Mouse (Mus musculus): Measurements from ENCODE around the gene Btrc. TPM values are rescaled to one million over a fixed set of nuclear protein-coding genes. Genes with fewer than 3 reads are reported as not detected.
"Not testable (repeated sequence)": the region's sequence is repeated elsewhere in the genome, so short reads cannot be mapped to it uniquely, and the experiment has no call there.

The Btrc gene
- total and polyA plus RNA-seq, 2 experiments from 2014 or later: 21.9 to 28.5 TPM

DNA sequence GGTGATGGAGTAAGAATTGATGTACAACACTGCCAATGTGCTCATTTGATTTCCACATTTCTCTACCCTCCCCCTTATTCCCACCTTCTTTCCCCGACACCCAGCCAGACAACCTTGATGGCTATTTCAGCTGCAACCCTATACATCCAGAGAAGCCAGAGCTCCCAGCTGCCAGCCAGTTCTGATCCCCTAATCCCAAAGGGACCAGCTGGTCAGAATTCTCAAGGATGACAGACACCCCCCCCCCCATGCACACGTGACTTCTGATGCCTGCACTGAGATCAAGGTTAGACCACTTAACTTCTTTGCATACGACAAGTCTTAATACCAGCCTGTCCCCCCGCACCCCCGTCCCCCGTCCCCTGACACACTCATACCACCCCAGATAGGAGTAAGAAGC, 26.8 kb upstream of the Btrc start:
- H3K9ac ChIP-seq (replicated peaks; ENCODE audit: low read depth, low read length): no peak overlapping the region

GRCm38 (mm10) chr19:45338182-45338581, 25.4 kb upstream of the Btrc start:
- Histone ChIP-seq H3K9me3 (replicated peaks; ENCODE audit: control insufficient read depth, low read length) (no peaks in the 10 kb centered on the region), H3K4me3 (ENCODE audit: low read depth, low read length) (no peak overlapping the region), H3K27me3 (ENCODE audit: control insufficient read depth, insufficient read depth, low read length) (no peaks in the 10 kb centered on the region), H3K27ac (ENCODE audit: low read depth) (no peak overlapping the region), H3K4me2 (ENCODE audit: low read depth, low read length) (no peak overlapping the region), H3K36me3 (replicated peaks; ENCODE audit: control insufficient read depth, insufficient read depth, low read length) (no peaks in the 10 kb centered on the region), H3K4me1 (ENCODE audit: control insufficient read depth, insufficient read depth) (no peaks in the 10 kb centered on the region), H3K9ac (replicated peaks; ENCODE audit: low read depth, low read length) (no peak overlapping the region)
- TF ChIP-seq CTCF (IDR thresholded peaks at IDR 0.05; ENCODE audit: low read depth) (no peak), EP300 (IDR thresholded peaks at IDR 0.05; ENCODE audit: low read depth) (no peak)
- 68% methylated on average over 10 of the region's 10 CpGs for WGBS
- DNase-seq (ENCODE audit: low spot score) (no peak), ATAC-seq (ENCODE audit: insufficient read depth, low read depth) (no peak)

More for the DNA sequence above, 26.8 kb upstream of the Btrc start:
- Histone ChIP-seq H3K9me3 (replicated peaks; ENCODE audit: control insufficient read depth, low read length) (no peaks in the 10 kb centered on the region), H3K27me3 (ENCODE audit: control insufficient read depth, insufficient read depth, low read length) (no peaks in the 10 kb centered on the region), H3K4me1 (ENCODE audit: control insufficient read depth, insufficient read depth) (no peaks in the 10 kb centered on the region), H3K4me3 (ENCODE audit: low read depth, low read length) (no peak overlapping the region), H3K4me2 (ENCODE audit: low read depth, low read length) (no peak overlapping the region), H3K36me3 (replicated peaks; ENCODE audit: control insufficient read depth, insufficient read depth, low read length) (no peaks in the 10 kb centered on the region), H3K27ac (ENCODE audit: low read depth) (no peak overlapping the region)
- no peak for ATAC-seq (ENCODE audit: insufficient read depth, low read depth)
- TF ChIP-seq EP300 (IDR thresholded peaks at IDR 0.05; ENCODE audit: low read depth) (no peak), CTCF (IDR thresholded peaks at IDR 0.05; ENCODE audit: low read depth) (no peak)
- WGBS: 69% methylated on average over 6 of the region's 6 CpGs
- DNase-seq (ENCODE audit: low spot score): no peak

DNA sequence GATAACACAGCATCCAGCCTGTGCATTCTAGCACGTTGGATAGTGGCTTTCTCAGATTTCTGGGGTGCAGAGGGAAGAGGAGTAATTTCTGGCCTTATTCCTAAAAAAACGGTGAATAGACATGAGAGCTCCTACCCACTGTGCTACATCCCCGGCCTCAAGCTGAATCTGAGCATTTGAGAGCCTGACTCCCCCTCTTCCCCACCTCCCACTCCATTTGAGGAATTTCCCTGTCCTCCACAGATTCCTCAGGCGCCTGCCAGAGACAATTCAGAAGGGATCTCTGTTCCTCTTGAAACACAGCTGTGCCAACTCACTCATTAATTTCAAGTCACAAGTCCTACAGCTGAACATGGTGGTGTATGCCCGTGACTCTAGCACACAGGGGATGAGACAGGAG, 19.6 kb upstream of the Btrc start:
- H3K27me3 ChIP-seq (ENCODE audit: control insufficient read depth, insufficient read depth, low read length): no peaks in the 10 kb centered on the region
- DNase-seq (ENCODE audit: low spot score) (no peak), ATAC-seq (ENCODE audit: insufficient read depth, low read depth) (no peak)
- no peaks in the 10 kb centered on the region for H3K36me3 ChIP-seq (replicated peaks; ENCODE audit: control insufficient read depth, insufficient read depth, low read length)
- H3K4me3 ChIP-seq (ENCODE audit: low read depth, low read length): no peak overlapping the region
- TF ChIP-seq EP300 (IDR thresholded peaks at IDR 0.05; ENCODE audit: low read depth) (no peak), CTCF (IDR thresholded peaks at IDR 0.05; ENCODE audit: low read depth) (no peak)
- WGBS: 48% methylated on average over 5 of the region's 5 CpGs
- H3K4me2 ChIP-seq (ENCODE audit: low read depth, low read length): no peak overlapping the region
- no peaks in the 10 kb centered on the region for H3K4me1 ChIP-seq (ENCODE audit: control insufficient read depth, insufficient read depth)
- no peaks in the 10 kb centered on the region for H3K9me3 ChIP-seq (replicated peaks; ENCODE audit: control insufficient read depth, low read length)
- no peak overlapping the region for H3K9ac ChIP-seq (replicated peaks; ENCODE audit: low read depth, low read length)
- no peak overlapping the region for H3K27ac ChIP-seq (ENCODE audit: low read depth)

DNA sequence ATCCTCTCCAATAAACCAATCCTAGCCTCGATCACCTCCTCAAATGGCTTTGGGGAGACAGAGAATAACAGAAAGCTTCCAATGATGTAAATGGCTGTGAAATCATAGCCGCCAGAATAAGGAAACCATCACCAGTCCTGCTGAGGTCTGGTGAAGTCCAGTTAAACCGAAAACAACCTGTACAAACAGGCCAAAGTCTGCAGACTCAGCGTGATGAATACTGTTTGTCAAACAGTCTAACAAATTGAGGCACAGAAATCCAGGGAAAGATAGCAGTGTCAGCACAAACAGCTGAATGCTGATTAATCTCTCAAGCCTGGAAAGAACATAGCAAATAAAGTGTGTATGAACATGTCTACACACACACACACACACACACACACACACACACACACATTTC, 15.3 kb upstream of the Btrc start:
- H3K9ac ChIP-seq (replicated peaks; ENCODE audit: low read depth, low read length): no peak overlapping the region
- no peak overlapping the region for H3K4me2 ChIP-seq (ENCODE audit: low read depth, low read length)
- H3K4me3 ChIP-seq (ENCODE audit: low read depth, low read length): no peak overlapping the region
- no peaks in the 10 kb centered on the region for H3K27me3 ChIP-seq (ENCODE audit: control insufficient read depth, insufficient read depth, low read length)
- TF ChIP-seq CTCF (IDR thresholded peaks at IDR 0.05; ENCODE audit: low read depth): no peak
- TF ChIP-seq EP300 (IDR thresholded peaks at IDR 0.05; ENCODE audit: low read depth): no peak
- ATAC-seq (ENCODE audit: insufficient read depth, low read depth): no peak
- no peak overlapping the region for H3K27ac ChIP-seq (ENCODE audit: low read depth)
- DNase-seq (ENCODE audit: low spot score): no peak
- WGBS: 60% methylated on average over 4 of the region's 4 CpGs
- no peaks in the 10 kb centered on the region for H3K4me1 ChIP-seq (ENCODE audit: control insufficient read depth, insufficient read depth)
- H3K9me3 ChIP-seq (replicated peaks; ENCODE audit: control insufficient read depth, low read length): no peaks in the 10 kb centered on the region
- H3K36me3 ChIP-seq (replicated peaks; ENCODE audit: control insufficient read depth, insufficient read depth, low read length): no peaks in the 10 kb centered on the region

DNA sequence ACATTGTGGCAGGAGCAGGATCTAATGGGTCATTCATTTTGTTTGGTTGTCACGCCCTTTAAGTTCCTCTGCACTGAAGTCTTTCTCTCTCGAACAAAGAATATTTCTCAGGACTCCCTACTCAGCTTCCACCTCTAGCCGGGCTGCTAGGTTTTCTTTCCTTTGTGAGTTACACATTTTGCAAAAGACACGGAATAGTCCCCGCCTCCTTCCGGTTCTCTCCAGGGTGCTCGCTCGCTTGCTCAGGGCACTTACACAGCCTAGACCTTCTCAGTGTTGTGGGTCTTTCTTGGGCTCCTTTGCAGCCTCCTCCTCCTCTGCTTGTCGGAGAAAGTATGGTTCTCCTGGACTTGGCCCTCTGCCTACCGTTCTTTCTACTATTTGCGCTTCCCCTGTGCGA, 13.1 kb upstream of the Btrc start:
- H3K27ac ChIP-seq (ENCODE audit: low read depth): no peak overlapping the region
- H3K9ac ChIP-seq (replicated peaks; ENCODE audit: low read depth, low read length): no peak overlapping the region
- no peaks in the 10 kb centered on the region for H3K4me1 ChIP-seq (ENCODE audit: control insufficient read depth, insufficient read depth)
- TF ChIP-seq EP300 (IDR thresholded peaks at IDR 0.05; ENCODE audit: low read depth) (no peak), CTCF (IDR thresholded peaks at IDR 0.05; ENCODE audit: low read depth) (no peak)
- ATAC-seq (ENCODE audit: insufficient read depth, low read depth) (no peak), DNase-seq (ENCODE audit: low spot score) (no peak)
- H3K4me3 ChIP-seq (ENCODE audit: low read depth, low read length): peak overlapping the region; percentile 5; the same call in 1 of the 2 replicates
- 52% methylated on average over 12 of the region's 12 CpGs for WGBS
- no peaks in the 10 kb centered on the region for H3K9me3 ChIP-seq (replicated peaks; ENCODE audit: control insufficient read depth, low read length)
- H3K4me2 ChIP-seq (ENCODE audit: low read depth, low read length): peak overlapping the region; percentile 37
- no peaks in the 10 kb centered on the region for H3K27me3 ChIP-seq (ENCODE audit: control insufficient read depth, insufficient read depth, low read length)
- no peaks in the 10 kb centered on the region for H3K36me3 ChIP-seq (replicated peaks; ENCODE audit: control insufficient read depth, insufficient read depth, low read length)

GRCm38 (mm10) chr19:45352706-45353105, 10.8 kb upstream of the Btrc start:
- ATAC-seq (ENCODE audit: insufficient read depth, low read depth); H3K9me3 ChIP-seq (replicated peaks; ENCODE audit: control insufficient read depth, low read length); H3K36me3 ChIP-seq (replicated peaks; ENCODE audit: control insufficient read depth, insufficient read depth, low read length); H3K4me2 ChIP-seq (ENCODE audit: low read depth, low read length); H3K27ac ChIP-seq (ENCODE audit: low read depth); H3K27me3 ChIP-seq (ENCODE audit: control insufficient read depth, insufficient read depth, low read length); H3K4me1 ChIP-seq (ENCODE audit: control insufficient read depth, insufficient read depth); H3K9ac ChIP-seq (replicated peaks; ENCODE audit: low read depth, low read length); H3K4me3 ChIP-seq (ENCODE audit: low read depth, low read length); DNase-seq (ENCODE audit: low spot score): not testable (repeated sequence)
- 80% methylated on average over 7 of the region's 7 CpGs for WGBS
